Mouse (Mus musculus): ENCODE results near the gene Gm10160. TPM values are rescaled to one million over a fixed set of nuclear protein-coding genes. Genes with fewer than 3 reads are reported as not detected.

The Gm10160 gene
- not detected in 2 replicates for polyA plus RNA-seq (2016; fragmentation: Nextera tagmentation; extraction: Ambion mirVana)

DNA sequence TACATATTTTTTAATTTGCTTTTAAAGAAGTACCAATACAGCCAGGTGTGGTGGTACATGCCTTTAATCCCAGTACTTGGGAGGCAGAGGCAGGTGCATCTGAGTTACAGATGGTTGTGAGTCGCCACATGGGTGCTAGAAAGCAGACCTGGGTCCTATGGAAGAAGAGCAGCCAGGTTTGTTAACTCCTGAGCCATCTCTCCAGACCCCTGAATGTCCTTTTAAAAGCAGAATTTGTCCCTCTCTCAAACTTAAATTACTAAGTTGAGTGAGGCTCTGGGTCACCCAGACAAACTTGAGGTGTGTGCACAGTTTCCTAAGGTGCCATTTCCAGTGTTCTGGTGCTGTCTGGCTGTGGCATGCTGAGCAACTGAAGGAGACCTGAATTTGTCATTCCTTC, at the start of gene Gm10160:
Gene Gm10160, minus strand, starts transcription at position 101 of the 400 bp plus-strand sequence.
- H3K27me3 ChIP-seq (ENCODE audit: insufficient read depth, poor library complexity, severe bottlenecking), result peaks cover 45% of the 10 kb centered on the region
- 83% methylated on average over 1 of the region's 1 CpGs for WGBS
- no peak within 1 kb of the TSS for H3K27ac ChIP-seq
- no peaks in the 10 kb centered on the region for H3K9me3 ChIP-seq
- peaks cover 33% of the 10 kb centered on the region for H3K4me1 ChIP-seq (replicated peaks)
- no peak within 1 kb of the TSS for H3K4me3 ChIP-seq
- DNase-seq (ENCODE audit: low spot score), result no peak
- H3K36me3 ChIP-seq, result no peaks in the 10 kb centered on the region

DNA sequence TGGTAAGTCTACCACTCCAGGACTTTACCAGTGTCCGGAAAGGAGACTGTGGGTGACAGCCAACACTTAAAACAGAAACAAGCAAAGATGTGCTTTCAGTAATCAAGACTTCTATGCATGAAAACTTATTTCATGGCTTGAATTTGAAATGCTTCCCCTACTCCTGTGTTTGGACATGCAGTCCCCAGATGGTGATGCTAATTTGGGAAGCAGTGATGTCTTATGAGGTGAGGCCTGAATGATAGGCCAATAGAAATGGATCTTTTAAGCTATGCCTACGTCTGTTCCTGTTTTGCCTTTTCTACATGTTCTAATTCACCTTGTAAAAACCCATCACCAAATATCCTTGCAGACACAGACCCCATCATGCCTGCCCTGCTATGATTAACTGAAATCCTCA, 49.3 kb upstream of the Gm10160 start:
- no peak overlapping the region for H3K4me3 ChIP-seq
- no peak for DNase-seq (ENCODE audit: low spot score)
- H3K36me3 ChIP-seq, result peaks cover 8% of the 10 kb centered on the region
- no peak overlapping the region for H3K27ac ChIP-seq
- 91% methylated on average over 2 of the region's 2 CpGs for WGBS
- H3K4me1 ChIP-seq (replicated peaks), result no peaks in the 10 kb centered on the region
- no peaks in the 10 kb centered on the region for H3K27me3 ChIP-seq (ENCODE audit: insufficient read depth, poor library complexity, severe bottlenecking)
- no peaks in the 10 kb centered on the region for H3K9me3 ChIP-seq

GRCm38 (mm10) chr7:81904094-81904493, 48.5 kb upstream of the Gm10160 start:
- Histone ChIP-seq H3K27me3 (ENCODE audit: insufficient read depth, poor library complexity, severe bottlenecking) (no peaks in the 10 kb centered on the region), H3K36me3 (peaks cover 13% of the 10 kb centered on the region), H3K4me3 (no peak overlapping the region), H3K9me3 (no peaks in the 10 kb centered on the region), H3K27ac (no peak overlapping the region), H3K4me1 (replicated peaks) (no peaks in the 10 kb centered on the region)
- WGBS, result 74% methylated on average over 4 of the region's 4 CpGs
- no peak for DNase-seq (ENCODE audit: low spot score)

DNA sequence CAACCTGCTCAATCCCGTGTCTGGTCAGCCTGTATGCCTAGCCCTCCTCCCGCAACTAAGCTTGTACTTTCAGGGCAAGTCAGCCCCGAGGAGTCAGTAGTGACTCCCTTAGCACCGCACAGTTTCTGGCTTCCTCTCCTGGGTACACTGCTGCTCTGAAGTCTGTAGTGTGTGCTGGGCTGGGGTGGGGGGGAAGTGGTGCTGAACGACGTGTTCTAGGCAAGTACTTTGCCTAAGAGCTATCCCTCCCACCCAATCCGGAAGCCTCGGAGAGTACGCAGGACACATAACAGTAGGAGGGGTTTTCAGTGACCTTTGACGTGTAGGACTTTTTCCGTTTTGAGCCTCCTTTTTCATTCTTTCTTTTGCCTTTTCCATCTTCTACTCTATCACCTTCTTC, 43.8 kb upstream of the Gm10160 start:
- H3K9me3 ChIP-seq, result no peaks in the 10 kb centered on the region
- peaks cover 22% of the 10 kb centered on the region for H3K36me3 ChIP-seq
- no peaks in the 10 kb centered on the region for H3K27me3 ChIP-seq (ENCODE audit: insufficient read depth, poor library complexity, severe bottlenecking)
- 87% methylated on average over 11 of the region's 11 CpGs for WGBS
- no peak for DNase-seq (ENCODE audit: low spot score)
- H3K27ac ChIP-seq, result no peak overlapping the region
- no peaks in the 10 kb centered on the region for H3K4me1 ChIP-seq (replicated peaks)
- H3K4me3 ChIP-seq, result no peak overlapping the region

DNA sequence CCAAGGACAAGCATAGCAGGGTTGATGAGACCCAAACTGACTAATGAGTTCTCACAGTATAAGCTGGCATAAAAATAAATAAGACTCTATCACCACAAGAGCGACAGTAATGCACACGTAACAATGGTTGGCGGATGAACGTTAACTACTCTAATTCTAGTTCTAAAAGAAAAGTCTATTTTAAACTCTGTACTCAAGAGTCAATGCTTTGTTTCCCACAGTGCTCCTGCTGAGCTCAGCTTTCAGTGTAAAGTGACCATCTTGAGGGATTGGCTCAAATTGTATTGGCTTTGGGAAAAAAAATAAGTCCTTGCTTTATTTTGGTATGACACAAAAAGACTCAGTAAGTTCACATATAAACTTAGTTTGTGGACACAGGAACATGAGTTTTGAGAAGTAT, 29.5 kb upstream of the Gm10160 start:
- Histone ChIP-seq H3K9me3 (no peaks in the 10 kb centered on the region), H3K27ac (no peak overlapping the region), H3K27me3 (ENCODE audit: insufficient read depth, poor library complexity, severe bottlenecking) (no peaks in the 10 kb centered on the region), H3K4me1 (replicated peaks) (no peaks in the 10 kb centered on the region), H3K36me3 (peaks cover 34% of the 10 kb centered on the region), H3K4me3 (no peak overlapping the region)
- no peak for DNase-seq (ENCODE audit: low spot score)
- WGBS, result 78% methylated on average over 4 of the region's 4 CpGs

- H3K27ac ChIP-seq, result no peak overlapping the region
- no peak for DNase-seq (ENCODE audit: low spot score)
These were observed 26.0 kb upstream of the Gm10160 start for GRCm38 (mm10) chr7:81881600-81881999.

GRCm38 (mm10) chr7:81880797-81881196, 25.2 kb upstream of the Gm10160 start:
- Histone ChIP-seq H3K9me3 (no peaks in the 10 kb centered on the region), H3K27ac (no peak overlapping the region), H3K27me3 (ENCODE audit: insufficient read depth, poor library complexity, severe bottlenecking) (no peaks in the 10 kb centered on the region), H3K4me3 (no peak overlapping the region), H3K4me1 (replicated peaks) (no peaks in the 10 kb centered on the region), H3K36me3 (peaks cover 20% of the 10 kb centered on the region; the same call in 1 of the 2 replicates)
- WGBS, result 95% methylated on average over 4 of the region's 4 CpGs
- no peak for DNase-seq (ENCODE audit: low spot score)

More at GRCm38 (mm10) chr7:81881600-81881999, 26.0 kb upstream of the Gm10160 start:
- peaks cover 26% of the 10 kb centered on the region for H3K36me3 ChIP-seq
- H3K9me3 ChIP-seq, result no peaks in the 10 kb centered on the region
- 91% methylated on average over 3 of the region's 3 CpGs for WGBS
- H3K4me1 ChIP-seq (replicated peaks), result no peaks in the 10 kb centered on the region
- H3K4me3 ChIP-seq, result no peak overlapping the region
- no peaks in the 10 kb centered on the region for H3K27me3 ChIP-seq (ENCODE audit: insufficient read depth, poor library complexity, severe bottlenecking)

- 83% methylated on average over 5 of the region's 5 CpGs for WGBS
- H3K9me3 ChIP-seq, result no peaks in the 10 kb centered on the region
- DNase-seq (ENCODE audit: low spot score), result no peak
These were observed 24.7 kb upstream of the Gm10160 start for GRCm38 (mm10) chr7:81880286-81880685.

GRCm38 (mm10) chr7:81875372-81875771, 19.8 kb upstream of the Gm10160 start:
- no peak overlapping the region for H3K4me3 ChIP-seq
- peaks cover 14% of the 10 kb centered on the region; the same call in 1 of the 2 replicates for H3K36me3 ChIP-seq
- H3K4me1 ChIP-seq (replicated peaks), result no peaks in the 10 kb centered on the region
- no peak overlapping the region for H3K27ac ChIP-seq
- H3K9me3 ChIP-seq, result no peaks in the 10 kb centered on the region
- H3K27me3 ChIP-seq (ENCODE audit: insufficient read depth, poor library complexity, severe bottlenecking), result no peaks in the 10 kb centered on the region
- WGBS, result 95% methylated on average over 9 of the region's 9 CpGs
- no peak for DNase-seq (ENCODE audit: low spot score)

More at GRCm38 (mm10) chr7:81880286-81880685, 24.7 kb upstream of the Gm10160 start:
- Histone ChIP-seq H3K27me3 (ENCODE audit: insufficient read depth, poor library complexity, severe bottlenecking) (no peaks in the 10 kb centered on the region), H3K4me1 (replicated peaks) (no peaks in the 10 kb centered on the region), H3K27ac (no peak overlapping the region), H3K4me3 (no peak overlapping the region), H3K36me3 (peaks cover 20% of the 10 kb centered on the region; the same call in 1 of the 2 replicates)

GRCm38 (mm10) chr7:81874636-81875035, 19.0 kb upstream of the Gm10160 start:
- Histone ChIP-seq H3K36me3 (peaks cover 14% of the 10 kb centered on the region; the same call in 1 of the 2 replicates), H3K4me1 (replicated peaks) (0 out of 2 replicates have a peak, but pooled peaks cover 3% of the 10 kb centered on the region), H3K4me3 (no peak overlapping the region), H3K27ac (no peak overlapping the region), H3K27me3 (ENCODE audit: insufficient read depth, poor library complexity, severe bottlenecking) (no peaks in the 10 kb centered on the region; the same call in 1 of the 2 replicates), H3K9me3 (no peaks in the 10 kb centered on the region)
- no peak for DNase-seq (ENCODE audit: low spot score)
- 88% methylated on average over 6 of the region's 6 CpGs for WGBS

DNA sequence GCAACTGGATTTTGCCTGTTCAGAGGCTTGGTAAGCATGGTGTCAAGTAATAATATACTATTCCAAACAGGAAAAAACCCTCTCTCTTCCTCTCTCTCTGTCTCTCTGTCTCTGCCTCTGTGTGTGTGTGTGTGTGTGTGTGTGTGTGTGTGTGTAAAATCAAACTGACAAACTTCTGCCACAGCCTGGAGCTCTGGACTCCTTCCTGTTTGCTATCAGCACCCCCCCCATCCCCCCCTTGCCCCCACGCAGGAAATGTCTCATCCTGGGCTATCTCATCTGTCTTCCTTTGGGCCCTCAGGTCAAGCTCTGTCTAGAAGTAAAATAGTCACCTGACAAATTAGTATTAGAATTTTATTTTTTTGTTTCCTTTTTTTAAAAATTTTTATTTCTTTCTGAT, 18.2 kb upstream of the Gm10160 start:
- 0 out of 2 replicates have a peak, but pooled peaks cover 6% of the 10 kb centered on the region for H3K4me1 ChIP-seq (replicated peaks)
- H3K27ac ChIP-seq, result no peak overlapping the region
- peaks cover 13% of the 10 kb centered on the region; the same call in 1 of the 2 replicates for H3K36me3 ChIP-seq
- no peaks in the 10 kb centered on the region; the same call in 1 of the 2 replicates for H3K27me3 ChIP-seq (ENCODE audit: insufficient read depth, poor library complexity, severe bottlenecking)
- 85% methylated on average over 1 of the region's 1 CpGs for WGBS
- no peak overlapping the region for H3K4me3 ChIP-seq
- no peak for DNase-seq (ENCODE audit: low spot score)
- H3K9me3 ChIP-seq, result no peaks in the 10 kb centered on the region

DNA sequence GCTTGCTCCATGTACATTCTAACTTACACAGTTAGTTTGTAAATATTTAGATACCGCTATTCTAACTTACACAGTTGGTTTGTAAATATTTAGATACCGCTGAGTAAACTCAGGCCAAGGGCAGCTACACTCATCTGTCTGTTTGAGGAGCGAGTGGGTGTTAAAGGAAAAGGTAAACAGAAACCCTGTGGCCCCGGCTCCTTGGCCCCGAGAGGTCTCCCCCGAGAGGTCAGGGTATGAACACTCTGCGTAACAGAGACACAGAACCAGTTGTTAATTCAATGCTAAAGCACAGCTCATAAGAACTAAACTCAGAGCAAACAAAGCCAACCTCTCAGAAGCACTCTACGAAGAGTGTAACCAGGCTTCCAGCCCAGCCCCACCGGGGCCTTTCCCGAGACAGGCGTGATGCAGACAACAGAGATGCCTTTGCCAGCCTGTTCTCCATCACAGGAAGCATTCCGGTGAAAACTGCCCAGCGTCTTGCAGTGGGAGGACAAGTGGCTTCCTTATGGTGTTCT, 17.0 kb upstream of the Gm10160 start:
- no peak overlapping the region for H3K4me3 ChIP-seq
- no peaks in the 10 kb centered on the region for H3K9me3 ChIP-seq
- 0 out of 2 replicates have a peak, but pooled peaks cover 2% of the 10 kb centered on the region for H3K36me3 ChIP-seq
- WGBS, result 78% methylated on average over 13 of the region's 13 CpGs
- no peak overlapping the region for H3K27ac ChIP-seq
- 0 out of 2 replicates have a peak, but pooled peaks cover 9% of the 10 kb centered on the region for H3K4me1 ChIP-seq (replicated peaks)
- no peak for DNase-seq (ENCODE audit: low spot score)
- no peaks in the 10 kb centered on the region; the same call in 1 of the 2 replicates for H3K27me3 ChIP-seq (ENCODE audit: insufficient read depth, poor library complexity, severe bottlenecking)

DNA sequence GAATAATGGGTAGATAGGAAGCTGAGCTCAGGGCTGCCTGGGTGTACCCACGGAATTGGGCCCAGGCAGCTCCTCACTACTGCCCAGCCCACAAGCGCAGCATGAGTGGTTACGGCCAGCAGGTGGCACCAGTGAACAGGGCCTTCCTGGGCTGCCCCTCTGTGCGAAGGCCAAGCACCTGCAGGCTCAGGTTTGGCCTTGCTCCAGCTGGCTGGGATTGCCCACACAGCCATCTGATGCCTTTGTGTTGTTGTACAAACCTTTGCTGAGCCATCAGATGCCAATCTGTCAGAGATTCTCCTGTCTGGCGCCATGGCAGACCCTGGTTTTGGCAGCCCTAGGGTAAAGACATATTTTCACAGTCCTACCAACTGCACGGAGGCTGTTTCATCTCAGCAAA, 12.6 kb upstream of the Gm10160 start:
- no peaks in the 10 kb centered on the region for H3K36me3 ChIP-seq
- 26% methylated on average over 6 of the region's 6 CpGs for WGBS

More for the DNA sequence above, 12.6 kb upstream of the Gm10160 start:
- Histone ChIP-seq H3K27ac (no peak overlapping the region), H3K27me3 (ENCODE audit: insufficient read depth, poor library complexity, severe bottlenecking) (no peaks in the 10 kb centered on the region; the same call in 1 of the 2 replicates), H3K9me3 (no peaks in the 10 kb centered on the region), H3K4me3 (no peak overlapping the region), H3K4me1 (replicated peaks) (peaks cover 12% of the 10 kb centered on the region)
- peak; percentile 71 for DNase-seq (ENCODE audit: low spot score)
